Mouse (Mus musculus): ENCODE data around the gene Prickle2. TPM values are rescaled to one million over a fixed set of nuclear protein-coding genes. Genes with fewer than 3 reads are reported as not detected.

The Prickle2 gene
- total RNA-seq, 2 experiments from 2014 or later: under 0.01 TPM; not detected in 1

GRCm38 (mm10) chr6:92467343-92467742, 238.6 kb downstream of the Prickle2 start:
- no peak for ATAC-seq (replicated peaks; ENCODE audit: low FRiP score, poor library complexity, severe bottlenecking)

GRCm38 (mm10) chr6:92465666-92466065, 240.3 kb downstream of the Prickle2 start:
- ATAC-seq (replicated peaks; ENCODE audit: low FRiP score, poor library complexity, severe bottlenecking): no peak

- ATAC-seq (replicated peaks; ENCODE audit: low FRiP score, poor library complexity, severe bottlenecking): no peak
These were observed 241.1 kb downstream of the Prickle2 start for GRCm38 (mm10) chr6:92464781-92465337.

GRCm38 (mm10) chr6:92463768-92464167, 242.2 kb downstream of the Prickle2 start:
- no peak for ATAC-seq (replicated peaks; ENCODE audit: low FRiP score, poor library complexity, severe bottlenecking)

- ATAC-seq (replicated peaks; ENCODE audit: low FRiP score, poor library complexity, severe bottlenecking): no peak
These were observed 245.2 kb downstream of the Prickle2 start for GRCm38 (mm10) chr6:92460750-92461149.

- ATAC-seq (replicated peaks; ENCODE audit: low FRiP score, poor library complexity, severe bottlenecking): no peak
These were observed 247.9 kb downstream of the Prickle2 start for GRCm38 (mm10) chr6:92458026-92458425.

- no peak for ATAC-seq (replicated peaks; ENCODE audit: low FRiP score, poor library complexity, severe bottlenecking)
These were observed 254.5 kb downstream of the Prickle2 start for GRCm38 (mm10) chr6:92451421-92451820.

- no peak for ATAC-seq (replicated peaks; ENCODE audit: low FRiP score, poor library complexity, severe bottlenecking)
These were observed 256.0 kb downstream of the Prickle2 start for GRCm38 (mm10) chr6:92449956-92450355.

GRCm38 (mm10) chr6:92446662-92447061, 259.3 kb downstream of the Prickle2 start:
- ATAC-seq (replicated peaks; ENCODE audit: low FRiP score, poor library complexity, severe bottlenecking): no peak

GRCm38 (mm10) chr6:92441205-92441604, 264.8 kb downstream of the Prickle2 start:
- ATAC-seq (replicated peaks; ENCODE audit: low FRiP score, poor library complexity, severe bottlenecking): no peak

GRCm38 (mm10) chr6:92440251-92440650, 265.7 kb downstream of the Prickle2 start:
- ATAC-seq (replicated peaks; ENCODE audit: low FRiP score, poor library complexity, severe bottlenecking): no peak

- ATAC-seq (replicated peaks; ENCODE audit: low FRiP score, poor library complexity, severe bottlenecking): no peak
These were observed 273.8 kb downstream of the Prickle2 start for GRCm38 (mm10) chr6:92432146-92432545.

GRCm38 (mm10) chr6:92427406-92428171, 278.4 kb downstream of the Prickle2 start:
- ATAC-seq (replicated peaks; ENCODE audit: low FRiP score, poor library complexity, severe bottlenecking): no peak

- no peak for ATAC-seq (replicated peaks; ENCODE audit: low FRiP score, poor library complexity, severe bottlenecking)
These were observed 280.1 kb downstream of the Prickle2 start for GRCm38 (mm10) chr6:92425901-92426300.

- ATAC-seq (replicated peaks; ENCODE audit: low FRiP score, poor library complexity, severe bottlenecking): no peak
These were observed 280.5 kb downstream of the Prickle2 start for GRCm38 (mm10) chr6:92425476-92425875.

- ATAC-seq (replicated peaks; ENCODE audit: low FRiP score, poor library complexity, severe bottlenecking): no peak
These were observed 281.0 kb downstream of the Prickle2 start for GRCm38 (mm10) chr6:92424991-92425390.

- ATAC-seq (replicated peaks; ENCODE audit: low FRiP score, poor library complexity, severe bottlenecking): no peak
These were observed 283.7 kb downstream of the Prickle2 start for GRCm38 (mm10) chr6:92422286-92422685.

GRCm38 (mm10) chr6:92420106-92420505, 285.8 kb downstream of the Prickle2 start:
- ATAC-seq (replicated peaks; ENCODE audit: low FRiP score, poor library complexity, severe bottlenecking): no peak

GRCm38 (mm10) chr6:92415405-92415755, 290.6 kb downstream of the Prickle2 start:
- no peak for ATAC-seq (replicated peaks; ENCODE audit: low FRiP score, poor library complexity, severe bottlenecking)

GRCm38 (mm10) chr6:92414478-92415404, 291.2 kb downstream of the Prickle2 start:
- ATAC-seq (replicated peaks; ENCODE audit: low FRiP score, poor library complexity, severe bottlenecking): no peak

GRCm38 (mm10) chr6:92413982-92414381, 292.0 kb downstream of the Prickle2 start:
- no peak for ATAC-seq (replicated peaks; ENCODE audit: low FRiP score, poor library complexity, severe bottlenecking)

Data from erythroblast, adult 5-6 weeks (primary cell).